Mouse (Mus musculus) kidney, postnatal 0 days (tissue): ENCODE results near the gene Gcm2. TPM values are rescaled to one million over a fixed set of nuclear protein-coding genes. Genes with fewer than 3 reads are reported as not detected.

Experiments
- ATAC-seq: fragments of 200-750 bp; cut with Nextera tagmentation; replicated peaks from 2 replicates; pipeline ENCODE4 v1.8.0; 2017; ENCODE audit warnings: low read depth, moderate number of reproducible peaks, moderate TSS enrichment, moderate library complexity; ENCODE audit not compliant: low FRiP score
- DNase-seq: peaks from one replicate; pipeline ENCODE4 v3.0.0-alpha.2; 2016; ENCODE audit warnings: low spot score
- H3K27ac ChIP-seq: fragments of 300-500 bp; sonication (generic); 2 replicates; pipeline ENCODE4 v1.5.1; 2014; ENCODE audit warnings: mild to moderate bottlenecking
- H3K27me3 ChIP-seq: fragments of 300-500 bp; sonication (generic); 2 replicates; pipeline ENCODE4 v1.6.1; 2014; ENCODE audit warnings: low read length, mixed read lengths; ENCODE audit not compliant: insufficient read depth
- H3K36me3 ChIP-seq: fragments of 300-500 bp; sonication (generic); 2 replicates; pipeline ENCODE4 v1.6.1; 2014; ENCODE audit warnings: low read length, mixed read lengths; ENCODE audit not compliant: insufficient read depth
- H3K4me1 ChIP-seq: fragments of 300-500 bp; sonication (generic); replicated peaks from 2 replicates; pipeline ENCODE4 v1.6.1; 2014; ENCODE audit warnings: antibody characterized with exemption, low read length, mixed read lengths; ENCODE audit not compliant: insufficient read depth
- H3K4me2 ChIP-seq: fragments of 300-500 bp; sonication (generic); 2 replicates; pipeline ENCODE4 v1.6.1; 2014; ENCODE audit warnings: mild to moderate bottlenecking, low read length, moderate library complexity, mixed read lengths
- H3K4me3 ChIP-seq: fragments of 300-500 bp; sonication (generic); replicated peaks from 2 replicates; pipeline ENCODE4 v1.5.1; 2014; ENCODE audit warnings: low read depth, low read length
- H3K9ac ChIP-seq: fragments of 300-500 bp; sonication (generic); 2 replicates; pipeline ENCODE4 v1.6.1; 2014; ENCODE audit warnings: low read depth, low read length
- H3K9me3 ChIP-seq: fragments of 300-500 bp; sonication (generic); replicated peaks from 2 replicates; pipeline ENCODE4 v1.6.1; 2016; ENCODE audit warnings: low read length, inconsistent platforms, mixed read lengths
- CTCF ChIP-seq: IDR thresholded peaks from 2 replicates; pipeline ENCODE4 v1.5.1; 2016; ENCODE audit warnings: antibody characterized with exemption, low read depth, mild to moderate bottlenecking, moderate library complexity
- WGBS: fragments of 180-500 bp; shearing (Covaris S2); extraction: QIAGEN DNeasy Blood & Tissue Kit; methylation state at CpG from one replicate; pipeline ENCODE4 v1.1.7; 2014; 5-methylcytosine and 5-hydroxymethylcytosine counted together
- polyA plus RNA-seq: library from polyadenylated mRNA; unstranded; fragments of >200 nt; fragmentation: Nextera tagmentation; extraction: Ambion mirVana; gene quantifications from 2 replicates; pipeline ENCODE4 v1.2.1, GENCODE M21; 2015

The Gcm2 gene
- polyA plus RNA-seq: not detected in 2 replicates

- no peak for TF ChIP-seq CTCF
- ATAC-seq (no peak), DNase-seq (no peak)
- H3K4me3 ChIP-seq: no peak within 1 kb of the TSS
- no peak within 1 kb of the TSS for H3K27ac ChIP-seq
- H3K9me3 ChIP-seq: no peaks in the 10 kb centered on the region
- H3K4me1 ChIP-seq: no peaks in the 10 kb centered on the region
- no peak within 1 kb of the TSS for H3K4me2 ChIP-seq
- H3K27me3 ChIP-seq: no peaks in the 10 kb centered on the region
- no peak within 1 kb of the TSS for H3K9ac ChIP-seq
- H3K36me3 ChIP-seq: no peaks in the 10 kb centered on the region
- 77% methylated on average over 3 of the region's 3 CpGs for WGBS
Observed at GRCm38 (mm10) chr13:41110935-41111334, at the start of gene Gcm2. Gene Gcm2 (minus strand): TSS chr13:41111035.

GRCm38 (mm10) chr13:41158426-41158825 is 47.6 kb upstream of the Gcm2 start:
- peak; percentile 25 for DNase-seq
- H3K36me3 ChIP-seq: no peaks in the 10 kb centered on the region
- no peak overlapping the region for H3K27ac ChIP-seq
- no peaks in the 10 kb centered on the region for H3K9me3 ChIP-seq
- H3K27me3 ChIP-seq: no peaks in the 10 kb centered on the region
- H3K4me3 ChIP-seq: no peak overlapping the region
- H3K9ac ChIP-seq: no peak overlapping the region
- TF ChIP-seq CTCF: peak; percentile 44; the same call in 1 of the 2 replicates
- ATAC-seq: no peak
- no peaks in the 10 kb centered on the region for H3K4me1 ChIP-seq
- WGBS: 62% methylated on average over 5 of the region's 5 CpGs
- H3K4me2 ChIP-seq: no peak overlapping the region

DNA sequence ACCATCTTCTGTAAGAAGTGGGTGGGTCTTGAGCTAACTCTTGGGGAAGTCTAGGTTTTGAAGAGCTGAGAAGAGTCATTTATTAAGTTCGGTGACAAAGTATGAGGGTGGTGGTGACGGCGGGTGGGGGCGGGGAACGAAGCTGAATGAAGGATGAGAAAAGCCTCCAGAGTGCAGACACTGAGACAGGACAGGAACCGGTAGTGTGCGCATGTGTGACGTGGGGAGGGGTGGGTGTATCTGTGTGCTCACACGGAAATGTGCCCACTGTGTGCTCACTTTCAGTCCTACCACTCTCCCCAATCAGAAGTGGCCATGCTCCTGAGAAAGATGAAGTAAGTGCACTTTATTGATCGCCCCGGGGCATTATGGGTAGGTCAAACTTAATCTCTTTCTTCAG is 42.3 kb upstream of the Gcm2 start:
- no peaks in the 10 kb centered on the region for H3K27me3 ChIP-seq
- 82% methylated on average over 11 of the region's 11 CpGs for WGBS
- ATAC-seq: no peak

DNA sequence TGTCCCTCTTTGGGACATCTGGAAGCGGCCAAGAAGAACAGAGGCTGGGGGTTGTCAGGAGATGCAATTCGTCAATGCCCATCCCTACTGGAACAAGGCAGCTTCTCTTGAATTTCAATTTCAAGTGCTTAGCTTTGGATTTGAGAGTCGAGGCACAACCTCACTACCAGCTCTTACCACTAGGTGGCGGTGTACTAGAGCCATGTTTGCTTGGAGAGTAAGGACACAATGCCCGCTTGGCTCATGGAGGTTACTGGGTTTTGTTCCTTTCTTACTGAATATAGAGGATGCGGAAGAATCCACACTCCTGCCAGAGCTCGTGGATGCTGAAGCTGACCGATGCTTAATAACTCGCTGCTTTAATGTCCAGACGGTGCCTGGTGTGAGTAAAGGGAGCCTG is 35.4 kb upstream of the Gcm2 start:
- no peaks in the 10 kb centered on the region for H3K27me3 ChIP-seq
- WGBS: 77% methylated on average over 10 of the region's 10 CpGs
- no peak for ATAC-seq

More for the DNA sequence above, 42.3 kb upstream of the Gcm2 start:
- no peak for TF ChIP-seq CTCF
- H3K9ac ChIP-seq: no peak overlapping the region
- H3K27ac ChIP-seq: no peak overlapping the region
- no peaks in the 10 kb centered on the region for H3K9me3 ChIP-seq
- H3K4me3 ChIP-seq: no peak overlapping the region
- H3K36me3 ChIP-seq: no peaks in the 10 kb centered on the region
- no peak overlapping the region for H3K4me2 ChIP-seq
- no peak for DNase-seq
- H3K4me1 ChIP-seq: no peaks in the 10 kb centered on the region

DNA sequence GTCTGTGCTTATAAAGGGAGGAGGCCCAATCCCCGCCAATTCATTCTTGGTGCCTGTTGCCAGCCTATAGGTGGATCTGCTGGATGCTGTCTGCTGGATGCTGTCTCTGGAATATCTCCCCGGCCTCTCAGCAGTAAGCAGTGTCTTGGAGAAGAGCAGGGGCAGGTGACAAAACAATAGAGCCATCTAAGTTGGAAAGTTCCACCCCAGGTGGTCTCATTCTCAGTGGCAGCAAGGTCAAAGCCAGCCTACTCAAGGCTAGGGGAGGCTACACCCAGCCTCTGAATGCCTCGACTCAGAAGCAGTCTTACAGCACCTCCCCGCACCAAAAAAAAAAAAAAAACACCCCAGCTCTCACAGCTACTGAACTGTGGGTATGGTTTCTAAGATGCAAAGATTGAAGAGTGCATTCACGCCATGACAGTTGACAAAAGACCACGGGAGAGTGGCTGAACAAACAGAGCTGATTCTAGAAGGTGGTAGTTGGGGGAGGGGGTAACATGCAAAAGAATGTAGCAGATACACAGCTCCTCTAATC is 34.7 kb upstream of the Gcm2 start:
- no peak overlapping the region for H3K4me3 ChIP-seq
- ATAC-seq (no peak), DNase-seq (no peak)
- H3K9ac ChIP-seq: no peak overlapping the region
- no peak overlapping the region for H3K4me2 ChIP-seq
- H3K27ac ChIP-seq: no peak overlapping the region
- no peaks in the 10 kb centered on the region for H3K36me3 ChIP-seq
- no peaks in the 10 kb centered on the region for H3K4me1 ChIP-seq
- H3K27me3 ChIP-seq: no peaks in the 10 kb centered on the region
- 68% methylated on average over 6 of the region's 6 CpGs for WGBS
- TF ChIP-seq CTCF: no peak
- H3K9me3 ChIP-seq: no peaks in the 10 kb centered on the region

More for the DNA sequence above, 35.4 kb upstream of the Gcm2 start:
- Histone ChIP-seq H3K4me1 (no peaks in the 10 kb centered on the region), H3K36me3 (no peaks in the 10 kb centered on the region), H3K9me3 (no peaks in the 10 kb centered on the region), H3K4me2 (no peak overlapping the region), H3K27ac (no peak overlapping the region), H3K9ac (no peak overlapping the region), H3K4me3 (no peak overlapping the region)
- peak; percentile 39 for DNase-seq
- TF ChIP-seq CTCF: peak; percentile 76

DNA sequence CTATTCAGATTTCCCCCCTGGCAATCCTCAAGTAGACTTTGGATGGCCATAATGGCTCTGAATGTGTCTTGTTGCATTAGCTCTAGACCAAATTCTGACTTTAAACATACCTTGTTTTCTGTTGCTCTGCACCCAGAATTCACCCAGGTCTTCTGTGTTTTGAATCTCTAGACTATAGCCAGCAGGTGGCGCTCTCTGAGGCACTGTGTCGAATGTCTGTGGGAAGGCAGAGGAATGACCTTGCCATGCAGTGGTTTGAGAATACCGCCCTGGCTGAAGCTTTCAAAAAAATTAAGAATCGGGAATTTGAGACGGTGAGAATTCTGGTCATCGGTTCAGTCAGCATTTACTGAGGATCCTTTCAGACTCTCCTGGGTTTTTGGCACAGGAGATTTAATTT is 24.1 kb upstream of the Gcm2 start:
- peak; percentile 71 for DNase-seq
- no peaks in the 10 kb centered on the region for H3K4me1 ChIP-seq
- no peak overlapping the region for H3K4me2 ChIP-seq
- no peaks in the 10 kb centered on the region for H3K27me3 ChIP-seq
- no peak for ATAC-seq
- peak; percentile 92 for TF ChIP-seq CTCF
- 4% methylated on average over 6 of the region's 6 CpGs for WGBS
- no peaks in the 10 kb centered on the region for H3K36me3 ChIP-seq
- no peak overlapping the region for H3K27ac ChIP-seq
- no peak overlapping the region for H3K9ac ChIP-seq
- H3K4me3 ChIP-seq: no peak overlapping the region
- H3K9me3 ChIP-seq: no peaks in the 10 kb centered on the region

DNA sequence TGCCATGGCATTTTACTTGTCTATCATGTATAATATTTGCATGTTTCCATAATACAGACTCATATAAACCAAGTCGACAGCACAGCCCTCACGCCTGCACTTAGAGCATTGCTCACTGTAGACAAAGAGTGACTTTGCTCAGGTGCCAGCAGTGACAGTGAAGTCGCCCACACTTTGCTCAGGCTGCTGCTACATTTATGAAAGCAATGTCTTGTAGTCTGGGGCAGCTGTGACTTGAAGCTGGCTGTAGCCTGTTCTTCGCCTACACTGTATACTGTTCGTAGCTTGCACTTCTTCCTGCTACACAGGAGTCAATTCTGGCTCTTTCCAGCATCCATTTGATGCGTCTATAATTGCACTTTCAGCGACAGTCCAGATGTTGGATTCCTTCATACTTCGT is 18.2 kb upstream of the Gcm2 start:
- H3K4me2 ChIP-seq: no peak overlapping the region
- TF ChIP-seq CTCF: no peak
- DNase-seq (no peak), ATAC-seq (no peak)
- no peaks in the 10 kb centered on the region for H3K4me1 ChIP-seq
- WGBS: 86% methylated on average over 8 of the region's 8 CpGs
- H3K27ac ChIP-seq: no peak overlapping the region
- no peaks in the 10 kb centered on the region for H3K9me3 ChIP-seq
- no peak overlapping the region for H3K9ac ChIP-seq
- no peaks in the 10 kb centered on the region for H3K27me3 ChIP-seq
- no peak overlapping the region for H3K4me3 ChIP-seq
- no peaks in the 10 kb centered on the region for H3K36me3 ChIP-seq
